Mouse (Mus musculus) erythroblast, adult 5-6 weeks (primary cell): ENCODE results near the gene Prss44. TPM values are rescaled to one million over a fixed set of nuclear protein-coding genes. Genes with fewer than 3 reads are reported as not detected.

Source experiments
- total RNA-seq, 2 experiments: library from RNA; stranded (forward) in 1 of 2; stranded (reverse) in 1 of 2; fragments of 150-400 nt in 1 of 2; fragments of 200-764, 138-1000 nt in 1 of 2; gene quantifications; 2 replicates each; pipeline versions ENCODE4 v1.2.3 to v1.2.4; 2015 to 2017; ENCODE audit warnings: low replicate concordance in 2 of 2

Gene Prss44
- total RNA-seq, 2 experiments from 2014 or later: not detected

Other genes with a start within 250 kb of the Prss44 start
- 2.3 and 2.9 TPM in 2 replicates for gene Nradd, start 189.5 kb upstream of the Prss44 start, total RNA-seq (2015; ENCODE audit: low replicate concordance)
- 1.1 TPM in 1 of 2 replicates, not detected in the other for gene Nradd, start 189.5 kb upstream of the Prss44 start, total RNA-seq (2017; ENCODE audit: low replicate concordance)
- 6.9 and 15.6 TPM in 2 replicates for gene Nbeal2, start 159.8 kb upstream of the Prss44 start, total RNA-seq (2015; ENCODE audit: low replicate concordance)
- 12.0 and 12.4 TPM in 2 replicates for gene Nbeal2, start 159.8 kb upstream of the Prss44 start, total RNA-seq (2017; ENCODE audit: low replicate concordance)
- gene Ccdc12, start 157.5 kb upstream of the Prss44 start, total RNA-seq (2015; ENCODE audit: low replicate concordance): 14.0 and 58.5 TPM in 2 replicates
- 20.8 and 29.3 TPM in 2 replicates for gene Ccdc12, start 157.5 kb upstream of the Prss44 start, total RNA-seq (2017; ENCODE audit: low replicate concordance)
- gene Myl3, start 72.1 kb upstream of the Prss44 start, total RNA-seq (2015; ENCODE audit: low replicate concordance): not detected in 2 replicates
- gene Myl3, start 72.1 kb upstream of the Prss44 start, total RNA-seq (2017; ENCODE audit: low replicate concordance): not detected in 2 replicates
- gene Pth1r, start 66.8 kb upstream of the Prss44 start, total RNA-seq (2015; ENCODE audit: low replicate concordance): not detected in 2 replicates
- not detected in 2 replicates for gene Pth1r, start 66.8 kb upstream of the Prss44 start, total RNA-seq (2017; ENCODE audit: low replicate concordance)
- not detected in 2 replicates for gene Prss42, start 15.8 kb upstream of the Prss44 start, total RNA-seq (2015; ENCODE audit: low replicate concordance)
- not detected in 2 replicates for gene Prss42, start 15.8 kb upstream of the Prss44 start, total RNA-seq (2017; ENCODE audit: low replicate concordance)
- not detected in 2 replicates for gene Prss43, start 12.7 kb downstream of the Prss44 start, total RNA-seq (2015; ENCODE audit: low replicate concordance)
- not detected in 2 replicates for gene Prss43, start 12.7 kb downstream of the Prss44 start, total RNA-seq (2017; ENCODE audit: low replicate concordance)
- not detected in 2 replicates for gene Prss45, start 20.6 kb downstream of the Prss44 start, total RNA-seq (2015; ENCODE audit: low replicate concordance)
- gene Prss45, start 20.6 kb downstream of the Prss44 start, total RNA-seq (2017; ENCODE audit: low replicate concordance): not detected in 2 replicates
- not detected in 2 replicates for gene Prss46, start 30.5 kb downstream of the Prss44 start, total RNA-seq (2015; ENCODE audit: low replicate concordance)
- gene Prss46, start 30.5 kb downstream of the Prss44 start, total RNA-seq (2017; ENCODE audit: low replicate concordance): not detected in 2 replicates
- 7.7 TPM in 1 of 2 replicates, not detected in the other for gene Prss50, start 44.0 kb downstream of the Prss44 start, total RNA-seq (2015; ENCODE audit: low replicate concordance)
- gene Prss50, start 44.0 kb downstream of the Prss44 start, total RNA-seq (2017; ENCODE audit: low replicate concordance): not detected in 2 replicates
- gene Als2cl, start 65.9 kb downstream of the Prss44 start, total RNA-seq (2015; ENCODE audit: low replicate concordance): 0.63 TPM in 1 of 2 replicates, not detected in the other
- gene Als2cl, start 65.9 kb downstream of the Prss44 start, total RNA-seq (2017; ENCODE audit: low replicate concordance): not detected in 2 replicates
- gene Tmie, start 66.1 kb downstream of the Prss44 start, total RNA-seq (2015; ENCODE audit: low replicate concordance): not detected in 2 replicates
- not detected in 2 replicates for gene Tmie, start 66.1 kb downstream of the Prss44 start, total RNA-seq (2017; ENCODE audit: low replicate concordance)
- gene Fam240a, start 102.9 kb downstream of the Prss44 start, total RNA-seq (2015; ENCODE audit: low replicate concordance): not detected in 2 replicates
- not detected in 2 replicates for gene Fam240a, start 102.9 kb downstream of the Prss44 start, total RNA-seq (2017; ENCODE audit: low replicate concordance)
- not detected in 2 replicates for gene Tdgf1, start 132.2 kb downstream of the Prss44 start, total RNA-seq (2015; ENCODE audit: low replicate concordance)
- not detected in 2 replicates for gene Tdgf1, start 132.2 kb downstream of the Prss44 start, total RNA-seq (2017; ENCODE audit: low replicate concordance)
- not detected in 2 replicates for gene Lrrc2, start 137.6 kb downstream of the Prss44 start, total RNA-seq (2015; ENCODE audit: low replicate concordance)
- 0.42 TPM in 1 of 2 replicates, not detected in the other for gene Lrrc2, start 137.6 kb downstream of the Prss44 start, total RNA-seq (2017; ENCODE audit: low replicate concordance)
- not detected in 2 replicates for gene Rtp3, start 176.6 kb downstream of the Prss44 start, total RNA-seq (2015; ENCODE audit: low replicate concordance)
- gene Rtp3, start 176.6 kb downstream of the Prss44 start, total RNA-seq (2017; ENCODE audit: low replicate concordance): not detected in 2 replicates
- 948 and 1,023 TPM in 2 replicates for gene Ltf, start 205.3 kb downstream of the Prss44 start, total RNA-seq (2015; ENCODE audit: low replicate concordance)
- gene Ltf, start 205.3 kb downstream of the Prss44 start, total RNA-seq (2017; ENCODE audit: low replicate concordance): 738 and 893 TPM in 2 replicates
- 32.7 and 39.5 TPM in 2 replicates for gene Ccrl2, start 243.5 kb downstream of the Prss44 start, total RNA-seq (2015; ENCODE audit: low replicate concordance)
- gene Ccrl2, start 243.5 kb downstream of the Prss44 start, total RNA-seq (2017; ENCODE audit: low replicate concordance): 43.8 and 65.4 TPM in 2 replicates